Mouse (Mus musculus) intestine, embryonic 15.5 days (tissue): ENCODE measurements around the gene Pus7l. TPM values are rescaled to one million over a fixed set of nuclear protein-coding genes. Genes with fewer than 3 reads are reported as not detected.
A peak's percentile ranks its signal among the peaks of the same experiment; 100 is the strongest.
"Not testable (repeated sequence)": the region's sequence is repeated elsewhere in the genome, so short reads cannot be mapped to it uniquely, and the experiment has no call there.

Experiments used
- ATAC-seq: fragments of 200-750 bp; cut with Nextera tagmentation; 2 replicates; pipeline ENCODE4 v1.8.0; 2017; ENCODE audit warnings: moderate TSS enrichment, moderate library complexity
- H3K27ac ChIP-seq: fragments of 300-500 bp; sonication (generic); 2 replicates; pipeline ENCODE4 v1.5.1; 2015; ENCODE audit warnings: mild to moderate bottlenecking, inconsistent platforms
- H3K27me3 ChIP-seq: fragments of 300-500 bp; sonication (generic); replicated peaks from 2 replicates; pipeline ENCODE4 v1.6.1; 2015; ENCODE audit warnings: inconsistent platforms
- H3K36me3 ChIP-seq: fragments of 300-500 bp; sonication (generic); 2 replicates; pipeline ENCODE4 v1.6.1; 2015; ENCODE audit warnings: inconsistent platforms
- H3K4me1 ChIP-seq: fragments of 300-500 bp; sonication (generic); replicated peaks from 2 replicates; pipeline ENCODE4 v1.6.1; 2015; ENCODE audit warnings: inconsistent platforms
- H3K4me2 ChIP-seq: fragments of 300-500 bp; sonication (generic); replicated peaks from 2 replicates; pipeline ENCODE4 v1.6.1; 2015; ENCODE audit warnings: mild to moderate bottlenecking, inconsistent platforms
- H3K4me3 ChIP-seq: fragments of 300-500 bp; sonication (generic); replicated peaks from 2 replicates; pipeline ENCODE4 v1.5.1; 2015; ENCODE audit warnings: inconsistent platforms
- H3K9ac ChIP-seq: fragments of 300-500 bp; sonication (generic); 2 replicates; pipeline ENCODE4 v1.6.1; 2015; ENCODE audit warnings: inconsistent platforms
- H3K9me3 ChIP-seq: fragments of 300-500 bp; sonication (generic); 2 replicates; pipeline ENCODE4 v1.6.1; 2016; ENCODE audit warnings: inconsistent platforms
- WGBS: fragments of 180-500 bp; shearing (Covaris S2); methylation state at CpG from one replicate; pipeline ENCODE4 v1.1.7; 2015; 5-methylcytosine and 5-hydroxymethylcytosine counted together
- polyA plus RNA-seq: library from polyadenylated mRNA; unstranded; fragments of >200 nt; fragmentation: Nextera tagmentation; extraction: Ambion mirVana; gene quantifications from 2 replicates; pipeline ENCODE4 v1.2.1, GENCODE M21; 2015

The Pus7l gene
- polyA plus RNA-seq, 1 experiment from 2014 or later, result 9.8 TPM

DNA sequence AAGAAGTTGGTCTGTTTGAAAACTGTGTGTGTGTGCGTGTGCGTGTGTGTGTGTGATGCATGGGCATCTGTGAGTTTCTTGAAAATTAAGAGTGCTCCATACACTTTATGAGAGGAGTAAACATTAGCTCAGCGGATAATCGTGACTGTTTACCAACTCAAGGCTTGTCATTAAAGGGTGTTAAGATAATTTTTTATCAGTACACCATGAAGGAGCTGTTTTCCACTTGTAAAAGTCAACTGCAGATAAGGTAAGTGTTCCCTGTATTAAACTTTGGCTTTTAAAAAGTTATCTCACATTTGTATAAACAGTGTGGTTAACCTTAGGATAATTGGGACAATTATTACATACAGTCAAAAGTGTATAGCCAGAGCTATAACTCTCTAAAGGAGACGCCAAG, 11.0 kb downstream of the Pus7l start:
- Histone ChIP-seq H3K4me3 (no peak overlapping the region), H3K36me3 (no peaks in the 10 kb centered on the region), H3K27ac (no peak overlapping the region), H3K9me3 (no peaks in the 10 kb centered on the region), H3K4me2 (no peak overlapping the region), H3K27me3 (no peaks in the 10 kb centered on the region), H3K4me1 (no peaks in the 10 kb centered on the region), H3K9ac (no peak overlapping the region)
- ATAC-seq, result no peak
- WGBS, result 64% methylated on average over 5 of the region's 5 CpGs

DNA sequence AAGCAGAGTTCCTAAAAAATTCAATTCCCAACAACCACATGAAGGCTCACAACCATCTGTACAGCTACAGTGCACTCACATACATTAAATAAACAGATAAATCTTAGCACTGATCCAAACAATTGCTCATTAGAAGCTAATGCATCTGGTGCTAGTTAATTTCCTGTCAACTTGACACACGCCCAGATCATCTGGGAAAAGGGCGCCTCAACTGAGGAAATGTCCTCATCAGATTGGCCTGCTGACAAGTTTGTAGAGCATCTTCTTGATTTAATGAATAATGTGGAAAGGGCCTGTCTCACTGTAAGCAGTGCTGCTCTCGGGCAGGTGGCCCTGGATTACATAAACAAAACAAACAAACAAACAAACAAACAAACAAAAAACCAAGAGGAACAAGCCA, 12.8 kb downstream of the Pus7l start:
- Histone ChIP-seq H3K9me3 (no peaks in the 10 kb centered on the region), H3K4me3 (no peak overlapping the region), H3K4me2 (no peak overlapping the region), H3K4me1 (no peaks in the 10 kb centered on the region), H3K9ac (no peak overlapping the region), H3K27me3 (no peaks in the 10 kb centered on the region), H3K27ac (no peak overlapping the region), H3K36me3 (no peaks in the 10 kb centered on the region)
- ATAC-seq, result no peak
- WGBS, result 73% methylated on average over 3 of the region's 3 CpGs

DNA sequence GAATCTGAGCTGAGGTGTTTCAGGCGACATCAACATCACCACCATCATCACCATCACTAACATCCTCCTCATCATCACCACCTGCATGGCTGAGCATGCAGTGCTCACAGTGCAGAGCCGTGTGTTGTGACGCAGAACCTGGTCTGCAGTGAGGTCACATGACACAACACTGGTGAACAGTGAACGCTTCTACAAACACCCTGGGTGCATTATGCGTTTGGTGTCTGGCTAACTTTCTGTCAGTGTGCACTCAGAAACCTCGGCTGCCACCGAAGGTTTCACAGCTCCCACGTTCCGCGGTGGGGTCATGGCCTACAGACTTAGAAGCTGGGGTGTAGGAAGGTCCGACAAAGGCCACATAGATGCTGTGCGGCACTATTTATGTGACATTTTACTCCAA, 18.4 kb downstream of the Pus7l start:
- Histone ChIP-seq H3K4me1 (no peaks in the 10 kb centered on the region), H3K4me2 (no peak overlapping the region), H3K27ac (no peak overlapping the region), H3K9ac (no peak overlapping the region), H3K4me3 (no peak overlapping the region), H3K36me3 (no peaks in the 10 kb centered on the region), H3K9me3 (no peaks in the 10 kb centered on the region), H3K27me3 (no peaks in the 10 kb centered on the region)
- no peak for ATAC-seq
- 86% methylated on average over 12 of the region's 12 CpGs for WGBS

DNA sequence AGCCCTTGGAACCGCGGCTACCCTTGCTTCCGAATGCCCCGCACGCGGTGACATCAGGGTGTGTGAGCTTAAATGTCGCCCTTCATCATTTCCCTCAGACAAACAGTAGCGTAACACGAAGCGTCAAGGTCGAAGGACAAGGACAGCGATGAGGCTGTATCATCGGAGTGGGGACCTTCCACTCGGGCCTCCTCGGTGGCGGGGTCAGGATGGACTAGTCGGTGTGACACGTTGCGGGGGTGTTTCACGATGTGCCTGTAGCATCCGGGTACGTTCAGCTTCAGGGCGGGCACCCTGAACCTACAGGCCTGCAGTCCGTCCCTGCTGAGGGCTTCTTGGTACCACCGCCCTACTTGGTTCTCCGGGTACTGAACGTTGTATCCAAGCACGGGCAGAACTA, 20.1 kb downstream of the Pus7l start:
- WGBS, result 86% methylated on average over 28 of the region's 28 CpGs
- Histone ChIP-seq H3K9me3 (no peaks in the 10 kb centered on the region), H3K36me3 (no peaks in the 10 kb centered on the region), H3K27me3 (no peaks in the 10 kb centered on the region), H3K9ac (no peak overlapping the region), H3K27ac (no peak overlapping the region), H3K4me1 (no peaks in the 10 kb centered on the region), H3K4me3 (no peak overlapping the region), H3K4me2 (no peak overlapping the region)
- no peak for ATAC-seq

DNA sequence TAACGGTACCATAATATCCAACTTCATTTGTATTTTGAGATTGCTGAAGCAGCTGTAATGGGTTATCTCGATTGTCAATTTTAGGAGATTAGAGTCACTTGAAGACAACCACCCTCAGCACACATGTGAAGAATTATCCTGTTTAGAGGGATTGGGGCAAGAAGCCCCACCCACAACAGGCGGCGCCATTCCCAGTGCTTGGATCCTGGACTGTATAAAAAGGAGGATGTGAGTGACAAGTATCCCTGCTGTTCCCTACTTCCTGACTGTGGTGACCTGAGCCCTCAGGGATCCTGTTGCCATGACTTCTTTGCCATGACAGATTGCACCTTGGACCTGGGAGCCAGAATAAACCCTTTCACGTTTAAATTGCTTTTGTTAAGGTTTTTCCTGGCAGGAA, 22.4 kb downstream of the Pus7l start:
- Histone ChIP-seq H3K36me3 (no peaks in the 10 kb centered on the region), H3K27ac (no peak overlapping the region), H3K4me2 (no peak overlapping the region), H3K9me3 (no peaks in the 10 kb centered on the region), H3K4me3 (no peak overlapping the region), H3K27me3 (no peaks in the 10 kb centered on the region), H3K4me1 (no peaks in the 10 kb centered on the region), H3K9ac (no peak overlapping the region)
- ATAC-seq, result 0 out of 2 replicates have a peak, but pooled peaks have one; percentile 28
- WGBS, result 81% methylated on average over 5 of the region's 5 CpGs

DNA sequence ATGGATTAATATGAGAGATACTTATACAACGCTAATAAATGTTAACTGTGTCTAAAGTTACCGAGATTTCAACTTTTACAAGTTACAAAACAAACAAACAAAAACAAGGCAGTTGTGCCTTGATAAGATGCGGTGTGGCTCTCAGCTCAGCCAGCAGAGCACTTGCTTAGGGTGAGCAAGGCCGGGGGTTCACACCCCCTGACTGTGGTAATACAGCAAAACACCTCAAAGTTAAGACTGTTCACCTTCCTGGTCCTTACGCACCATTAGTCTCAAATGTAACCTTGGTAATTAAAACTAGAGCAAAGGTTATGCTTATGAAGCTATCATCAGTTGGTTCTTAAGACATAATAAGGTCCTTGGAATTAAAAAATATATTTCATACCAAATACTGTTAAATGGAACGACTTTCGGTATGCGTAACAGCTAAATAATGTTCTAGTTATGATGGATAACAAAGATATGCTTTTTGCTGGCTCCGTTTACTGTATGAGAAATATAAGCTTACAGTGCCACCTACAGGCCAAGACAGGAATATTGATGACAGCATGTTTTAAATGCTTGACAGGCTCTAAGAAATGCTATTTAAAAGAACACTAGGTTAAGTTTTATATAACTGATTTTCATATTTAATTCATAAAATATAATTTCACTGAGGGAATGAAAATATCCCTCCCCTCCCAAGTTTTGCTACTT, 23.0 kb downstream of the Pus7l start:
- H3K4me1 ChIP-seq, result no peaks in the 10 kb centered on the region
- no peaks in the 10 kb centered on the region for H3K9me3 ChIP-seq
- ATAC-seq, result peak; percentile 71
- H3K27ac ChIP-seq, result no peak overlapping the region
- H3K9ac ChIP-seq, result no peak overlapping the region
- no peak overlapping the region for H3K4me3 ChIP-seq
- H3K36me3 ChIP-seq, result no peaks in the 10 kb centered on the region
- H3K27me3 ChIP-seq, result no peaks in the 10 kb centered on the region
- 40% methylated on average over 9 of the region's 9 CpGs for WGBS
- H3K4me2 ChIP-seq, result no peak overlapping the region

DNA sequence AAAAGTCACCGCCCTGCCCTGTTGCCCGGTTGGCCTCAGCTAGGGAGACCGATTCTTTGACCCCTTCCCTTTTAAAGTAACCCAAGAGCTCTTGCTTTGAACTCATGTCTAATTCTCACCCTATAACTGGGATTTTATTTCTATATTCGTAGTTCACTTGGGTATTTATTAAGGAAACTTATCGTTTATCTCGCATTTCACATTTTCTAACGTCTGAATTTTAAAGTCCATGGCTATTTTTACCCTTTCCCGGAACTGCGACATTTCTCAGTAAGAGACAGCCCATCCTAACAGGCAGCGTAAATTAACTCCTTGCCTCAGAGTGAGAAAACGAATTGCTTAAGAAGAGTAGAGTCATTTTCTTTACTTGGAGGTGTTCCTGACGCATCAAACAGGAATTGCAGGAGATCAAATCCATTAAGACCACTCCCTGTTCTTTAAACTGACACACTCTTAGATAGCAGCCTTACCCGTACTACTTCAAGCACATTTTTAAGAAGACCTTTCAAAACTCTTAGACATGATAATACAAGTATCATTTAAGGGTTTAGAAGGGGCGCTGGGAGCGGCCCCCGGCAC, 25.3 kb downstream of the Pus7l start:
- H3K4me2 ChIP-seq, result no peak overlapping the region
- no peaks in the 10 kb centered on the region for H3K36me3 ChIP-seq
- no peak overlapping the region for H3K4me3 ChIP-seq
- no peak overlapping the region for H3K27ac ChIP-seq
- H3K4me1 ChIP-seq, result no peaks in the 10 kb centered on the region
- H3K9ac ChIP-seq, result no peak overlapping the region
- no peaks in the 10 kb centered on the region for H3K27me3 ChIP-seq
- WGBS, result 72% methylated on average over 16 of the region's 16 CpGs
- H3K9me3 ChIP-seq, result no peaks in the 10 kb centered on the region
- ATAC-seq, result no peak

DNA sequence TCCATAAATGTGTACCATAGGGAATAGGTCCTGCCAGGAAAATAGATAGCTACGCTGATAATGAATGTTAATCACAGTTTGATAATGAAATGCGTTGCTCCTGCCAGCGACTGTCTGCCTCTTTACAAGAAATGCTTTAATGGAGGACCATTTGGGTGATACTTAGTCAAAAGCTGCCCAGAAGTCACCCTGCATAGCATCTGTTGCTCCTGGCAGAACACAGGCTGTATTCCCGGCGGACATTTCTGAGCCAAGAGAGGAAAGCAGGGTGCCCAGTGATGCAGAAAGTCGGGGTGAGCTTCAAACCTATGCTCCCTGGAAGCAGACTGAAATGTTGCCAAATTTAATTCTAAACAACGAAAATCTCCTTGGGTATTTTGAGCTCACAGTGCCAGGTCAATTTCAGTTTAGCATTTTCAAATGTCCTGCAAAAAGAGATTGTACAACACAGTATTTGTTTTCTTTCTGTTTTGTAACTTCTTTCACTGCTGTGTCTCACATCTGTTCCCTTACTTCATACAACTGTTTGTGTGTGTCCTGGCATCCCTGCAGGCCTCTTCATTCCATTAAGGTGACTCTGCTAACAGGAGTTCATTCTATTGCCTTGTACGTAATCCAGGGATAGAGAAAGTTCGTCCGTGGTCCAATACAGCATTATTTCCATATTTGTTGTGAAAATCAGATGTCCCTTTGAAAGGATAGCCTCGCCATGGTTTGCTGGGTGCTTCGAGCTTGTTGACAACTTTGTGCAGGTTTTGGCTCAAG, 39.7 kb downstream of the Pus7l start:
- Histone ChIP-seq H3K36me3 (no peaks in the 10 kb centered on the region), H3K9me3 (no peaks in the 10 kb centered on the region), H3K4me3 (no peak overlapping the region), H3K27ac (no peak overlapping the region), H3K27me3 (no peaks in the 10 kb centered on the region), H3K4me2 (no peak overlapping the region), H3K4me1 (no peaks in the 10 kb centered on the region), H3K9ac (no peak overlapping the region)
- ATAC-seq, result no peak
- WGBS, result 77% methylated on average over 12 of the region's 12 CpGs

DNA sequence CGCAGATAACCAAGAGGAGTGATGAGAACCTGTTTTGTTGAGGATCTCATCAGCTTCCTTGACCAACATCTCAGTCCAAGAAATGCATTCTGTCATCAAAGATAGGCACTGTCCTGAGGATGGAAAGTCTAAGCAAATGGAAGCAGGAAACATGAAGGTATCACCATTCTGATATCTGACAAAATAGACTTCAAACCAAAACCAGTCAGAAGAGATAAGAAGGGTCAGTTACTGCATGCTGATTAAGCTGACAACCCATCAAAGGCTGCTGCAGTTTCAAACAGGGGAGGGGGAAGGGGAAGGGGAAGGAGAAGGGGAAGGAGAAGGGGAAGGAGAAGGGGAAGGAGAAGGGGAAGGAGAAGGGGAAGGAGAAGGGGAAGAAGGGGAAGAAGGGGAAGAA, 44.1 kb downstream of the Pus7l start:
- no peaks in the 10 kb centered on the region for H3K27me3 ChIP-seq
- no peak for ATAC-seq
- H3K4me1 ChIP-seq, result no peaks in the 10 kb centered on the region
- no peak overlapping the region for H3K4me3 ChIP-seq
- H3K36me3 ChIP-seq, result no peaks in the 10 kb centered on the region
- no peaks in the 10 kb centered on the region for H3K9me3 ChIP-seq
- H3K4me2 ChIP-seq, result no peak overlapping the region
- H3K9ac ChIP-seq, result no peak overlapping the region
- WGBS, result 75% methylated on average over 1 of the region's 1 CpGs
- H3K27ac ChIP-seq, result no peak overlapping the region

DNA sequence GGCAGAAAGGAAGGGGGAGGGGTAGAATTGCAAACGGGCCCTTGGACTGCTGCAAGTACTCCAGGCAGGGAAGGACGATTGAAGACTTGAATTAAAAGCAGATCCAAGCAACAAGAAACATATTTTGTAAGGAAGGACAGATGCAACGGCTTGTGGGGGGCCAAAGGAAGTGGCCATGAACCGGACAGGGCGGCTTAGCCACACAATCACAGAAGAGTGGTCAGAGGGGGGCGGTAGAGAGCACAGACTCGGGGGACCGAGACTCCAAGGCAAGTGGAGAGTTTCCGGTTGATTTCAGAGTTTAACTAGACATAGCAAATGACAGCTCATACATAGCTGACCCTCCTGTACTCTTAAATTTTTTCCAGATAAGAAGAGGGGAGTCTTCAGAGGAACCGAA, 47.4 kb downstream of the Pus7l start:
- Histone ChIP-seq H3K9me3 (no peaks in the 10 kb centered on the region), H3K4me1 (no peaks in the 10 kb centered on the region), H3K4me2 (no peak overlapping the region), H3K27me3 (no peaks in the 10 kb centered on the region), H3K27ac (no peak overlapping the region), H3K36me3 (no peaks in the 10 kb centered on the region), H3K9ac (no peak overlapping the region), H3K4me3 (no peak overlapping the region)
- no peak for ATAC-seq
- 80% methylated on average over 10 of the region's 10 CpGs for WGBS

DNA sequence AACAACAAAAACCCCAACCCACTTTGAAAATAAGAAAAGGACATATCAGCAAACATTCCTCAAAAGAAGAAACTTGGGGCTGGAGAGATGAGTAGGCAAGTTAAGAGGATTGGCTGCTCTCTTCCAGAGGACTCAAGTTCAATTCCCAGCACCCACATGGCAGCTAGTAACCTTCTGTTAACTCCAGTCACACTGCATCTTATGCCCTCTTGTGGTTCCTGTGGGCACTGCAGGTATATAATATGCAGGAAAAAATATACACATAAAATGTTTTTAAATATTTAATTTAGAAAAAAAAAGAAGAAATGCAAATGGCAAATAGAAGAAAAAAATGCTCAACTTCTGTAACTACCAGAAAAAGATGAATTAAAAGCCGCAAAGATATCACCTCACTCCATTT, 48.9 kb downstream of the Pus7l start:
- 92% methylated on average over 1 of the region's 1 CpGs for WGBS
- Histone ChIP-seq H3K27ac (no peak overlapping the region), H3K4me2 (no peak overlapping the region), H3K9ac (no peak overlapping the region), H3K4me3 (no peak overlapping the region), H3K9me3 (no peaks in the 10 kb centered on the region), H3K4me1 (no peaks in the 10 kb centered on the region), H3K36me3 (no peaks in the 10 kb centered on the region), H3K27me3 (no peaks in the 10 kb centered on the region)
- ATAC-seq, result no peak

DNA sequence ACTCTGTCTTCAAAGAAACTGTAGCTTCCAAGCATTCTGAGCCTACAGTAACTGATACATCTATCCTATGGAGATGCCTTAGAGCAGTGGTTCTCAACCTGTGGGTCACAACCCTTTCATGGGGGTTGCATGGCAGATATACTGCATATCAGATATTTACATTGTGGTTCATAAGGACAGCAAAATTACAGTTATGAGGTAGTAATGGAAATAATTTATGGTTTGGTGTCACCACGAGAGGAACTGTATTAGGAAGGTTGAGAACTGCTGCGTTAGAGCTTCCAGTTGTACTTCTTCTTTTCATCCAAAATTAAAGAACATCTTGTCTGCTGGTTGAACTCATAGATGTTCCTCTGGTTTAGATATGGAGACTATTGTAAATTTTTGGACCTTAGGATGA, 53.9 kb downstream of the Pus7l start:
- ATAC-seq, result no peak
- WGBS, result 82% methylated on average over 2 of the region's 2 CpGs
- no peaks in the 10 kb centered on the region for H3K9me3 ChIP-seq
- no peak overlapping the region for H3K9ac ChIP-seq
- H3K4me3 ChIP-seq, result no peak overlapping the region
- no peaks in the 10 kb centered on the region for H3K36me3 ChIP-seq
- no peak overlapping the region for H3K4me2 ChIP-seq
- no peaks in the 10 kb centered on the region for H3K27me3 ChIP-seq
- H3K4me1 ChIP-seq, result no peaks in the 10 kb centered on the region
- no peak overlapping the region for H3K27ac ChIP-seq

DNA sequence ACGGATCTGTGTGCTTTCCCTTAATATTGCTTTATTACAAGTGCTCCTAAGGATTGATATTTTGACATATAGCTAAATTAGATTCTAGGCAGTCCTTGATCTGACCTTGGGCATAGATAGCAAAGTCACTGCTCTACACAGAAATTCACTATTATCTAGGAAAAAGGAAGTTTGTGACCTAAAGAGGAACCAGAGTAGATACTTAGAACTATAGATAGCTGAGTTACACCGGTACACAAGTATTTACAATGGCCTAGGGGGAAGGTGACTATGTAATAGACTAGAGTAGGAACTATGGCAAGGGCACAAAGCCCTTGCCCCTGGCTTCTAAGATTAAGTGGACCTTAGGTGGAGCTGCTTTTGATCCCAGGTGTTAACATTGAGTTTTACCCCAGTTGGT, 55.3 kb downstream of the Pus7l start:
- WGBS, result 88% methylated on average over 2 of the region's 2 CpGs
- not testable (repeated sequence) for H3K9ac ChIP-seq, H3K4me3 ChIP-seq, H3K27ac ChIP-seq, ATAC-seq, H3K9me3 ChIP-seq, H3K4me1 ChIP-seq, H3K27me3 ChIP-seq, H3K4me2 ChIP-seq, H3K36me3 ChIP-seq
